Mouse (Mus musculus): ENCODE measurements around the gene Cdh22. TPM values are rescaled to one million over a fixed set of nuclear protein-coding genes. Genes with fewer than 3 reads are reported as not detected.

The Cdh22 gene
- total RNA-seq, 2 experiments from 2014 or later: 33.8 TPM

- peak in 1 of 2 experiments; percentile 41 for DNase-seq (ENCODE audit: low spot score in 2 of 2)
- intact Hi-C loops (cut with DNase I): no loop called here
These were observed 17.1 kb downstream of the Cdh22 start for GRCm38 (mm10) chr2:165217361-165218149.

GRCm38 (mm10) chr2:165215103-165215951 is 19.3 kb downstream of the Cdh22 start:
- no peak for DNase-seq (ENCODE audit: low spot score in 2 of 2)
- intact Hi-C loops (cut with DNase I): no loop called here

GRCm38 (mm10) chr2:165211426-165212079 is 23.1 kb downstream of the Cdh22 start:
- intact Hi-C loops (cut with DNase I): no loop called here
- DNase-seq (ENCODE audit: low spot score in 2 of 2): no peak

GRCm38 (mm10) chr2:165210948-165211347 is 23.7 kb downstream of the Cdh22 start:
- DNase-seq (ENCODE audit: low spot score in 2 of 2): no peak
- intact Hi-C loops (cut with DNase I): no loop called here

GRCm38 (mm10) chr2:165207689-165208088 is 27.0 kb downstream of the Cdh22 start:
- peak; percentile 31 to 64 for DNase-seq (ENCODE audit: low spot score in 2 of 2)
- intact Hi-C loops (cut with DNase I): no loop called here

GRCm38 (mm10) chr2:165207086-165207485 is 27.6 kb downstream of the Cdh22 start:
- intact Hi-C loops (cut with DNase I): no loop called here
- DNase-seq (ENCODE audit: low spot score in 2 of 2): no peak

- intact Hi-C loops (cut with DNase I): no loop called here
- DNase-seq (ENCODE audit: low spot score in 2 of 2): no peak
These were observed 29.2 kb downstream of the Cdh22 start for GRCm38 (mm10) chr2:165205486-165205885.

- intact Hi-C loops (cut with DNase I): no loop called here
- DNase-seq (ENCODE audit: low spot score in 2 of 2): no peak
These were observed 29.7 kb downstream of the Cdh22 start for GRCm38 (mm10) chr2:165204931-165205330.

- DNase-seq (ENCODE audit: low spot score in 2 of 2): peak; percentile 53 to 59
- intact Hi-C loops (cut with DNase I): no loop called here
These were observed 32.6 kb downstream of the Cdh22 start for GRCm38 (mm10) chr2:165201761-165202751.

GRCm38 (mm10) chr2:165197546-165197945 is 37.1 kb downstream of the Cdh22 start:
- no peak for DNase-seq (ENCODE audit: low spot score in 2 of 2)
- intact Hi-C loops (cut with DNase I): no loop called here

GRCm38 (mm10) chr2:165195411-165196182 is 39.1 kb downstream of the Cdh22 start:
- intact Hi-C loops (cut with DNase I): no loop called here
- no peak for DNase-seq (ENCODE audit: low spot score in 2 of 2)

- intact Hi-C loops (cut with DNase I): no loop called here
- no peak for DNase-seq (ENCODE audit: low spot score in 2 of 2)
These were observed 43.2 kb downstream of the Cdh22 start for GRCm38 (mm10) chr2:165191483-165191882.

- no peak for DNase-seq (ENCODE audit: low spot score in 2 of 2)
- intact Hi-C loops (cut with DNase I): no loop called here
These were observed 45.1 kb downstream of the Cdh22 start for GRCm38 (mm10) chr2:165189546-165189945.

GRCm38 (mm10) chr2:165187648-165188380 is 46.8 kb downstream of the Cdh22 start:
- intact Hi-C loops (cut with DNase I): no loop called here
- no peak for DNase-seq (ENCODE audit: low spot score in 2 of 2)

- DNase-seq (ENCODE audit: low spot score in 2 of 2): peak in 1 of 2 experiments; percentile 57
- intact Hi-C loops (cut with DNase I): no loop called here
These were observed 50.5 kb downstream of the Cdh22 start for GRCm38 (mm10) chr2:165184015-165184633.

- DNase-seq (ENCODE audit: low spot score in 2 of 2): no peak
- intact Hi-C loops (cut with DNase I): no loop called here
These were observed 52.3 kb downstream of the Cdh22 start for GRCm38 (mm10) chr2:165182085-165182976.
